Mouse (Mus musculus): ENCODE results near the gene Socs1. TPM values are rescaled to one million over a fixed set of nuclear protein-coding genes. Genes with fewer than 3 reads are reported as not detected.
"Not testable (repeated sequence)": the region's sequence is repeated elsewhere in the genome, so short reads cannot be mapped to it uniquely, and the experiment has no call there.

The Socs1 gene
- polyA plus RNA-seq, 1 experiment from 2014 or later, result 5.1 TPM

- Histone ChIP-seq H3K9ac (no peak overlapping the region), H3K36me3 (no peaks in the 10 kb centered on the region), H3K4me2 (no peak overlapping the region), H3K4me1 (replicated peaks) (peaks cover 16% of the 10 kb centered on the region), H3K27me3 (no peaks in the 10 kb centered on the region), H3K4me3 (no peak overlapping the region), H3K9me3 (replicated peaks) (no peaks in the 10 kb centered on the region), H3K27ac (no peak overlapping the region)
- no peak for ATAC-seq (replicated peaks; ENCODE audit: insufficient number of reproducible peaks, insufficient read depth, low FRiP score, low read depth)
- WGBS, result 75% methylated on average over 4 of the region's 4 CpGs
These were observed 28.4 kb upstream of the Socs1 start for GRCm38 (mm10) chr16:10813726-10814125.

- H3K4me3 ChIP-seq, result no peak within 1 kb of the TSS
- no peaks in the 10 kb centered on the region for H3K36me3 ChIP-seq
- H3K9me3 ChIP-seq (replicated peaks), result no peaks in the 10 kb centered on the region
- 58% methylated on average over 2 of the region's 2 CpGs for WGBS
- no peaks in the 10 kb centered on the region for H3K27me3 ChIP-seq
- H3K4me1 ChIP-seq (replicated peaks), result peaks cover 14% of the 10 kb centered on the region
- H3K9ac ChIP-seq, result no peak within 1 kb of the TSS
- no peak within 1 kb of the TSS for H3K4me2 ChIP-seq
- no peak for ATAC-seq (replicated peaks; ENCODE audit: insufficient number of reproducible peaks, insufficient read depth, low FRiP score, low read depth)
- H3K27ac ChIP-seq, result no peak within 1 kb of the TSS
These were observed 27.6 kb upstream of the Socs1 start, which contains the start of gene Gm11172 for GRCm38 (mm10) chr16:10812865-10813371. Gene Gm11172 (plus strand): TSS chr16:10812915.

- H3K27ac ChIP-seq, result no peak overlapping the region
- H3K36me3 ChIP-seq, result no peaks in the 10 kb centered on the region
- H3K9me3 ChIP-seq (replicated peaks), result no peaks in the 10 kb centered on the region
- peaks cover 13% of the 10 kb centered on the region for H3K4me1 ChIP-seq (replicated peaks)
- no peak overlapping the region for H3K4me2 ChIP-seq
- no peaks in the 10 kb centered on the region for H3K27me3 ChIP-seq
- H3K4me3 ChIP-seq, result no peak overlapping the region
- ATAC-seq (replicated peaks; ENCODE audit: insufficient number of reproducible peaks, insufficient read depth, low FRiP score, low read depth), result no peak
- H3K9ac ChIP-seq, result no peak overlapping the region
- 90% methylated on average over 1 of the region's 1 CpGs for WGBS
These were observed 25.0 kb upstream of the Socs1 start for GRCm38 (mm10) chr16:10810376-10810775.

- Histone ChIP-seq H3K9ac (no peak within 1 kb of the TSS), H3K4me1 (replicated peaks) (no peaks in the 10 kb centered on the region; the same call in 1 of the 2 replicates), H3K36me3 (no peaks in the 10 kb centered on the region), H3K4me3 (no peak within 1 kb of the TSS), H3K27me3 (no peaks in the 10 kb centered on the region), H3K27ac (no peak within 1 kb of the TSS), H3K4me2 (no peak within 1 kb of the TSS), H3K9me3 (replicated peaks) (no peaks in the 10 kb centered on the region)
- 71% methylated on average over 10 of the region's 10 CpGs for WGBS
- ATAC-seq (replicated peaks; ENCODE audit: insufficient number of reproducible peaks, insufficient read depth, low FRiP score, low read depth), result no peak
These were observed 20.6 kb upstream of the Socs1 start, which contains the start of gene Prm1 for GRCm38 (mm10) chr16:10805789-10806527. Gene Prm1 (minus strand): TSS chr16:10805839.

GRCm38 (mm10) chr16:10802420-10802819 lies 17.1 kb upstream of the Socs1 start:
- 74% methylated on average over 3 of the region's 3 CpGs for WGBS
- H3K4me3 ChIP-seq; H3K4me1 ChIP-seq (replicated peaks); ATAC-seq (replicated peaks; ENCODE audit: insufficient number of reproducible peaks, insufficient read depth, low FRiP score, low read depth); H3K27me3 ChIP-seq; H3K36me3 ChIP-seq; H3K9ac ChIP-seq; H3K27ac ChIP-seq; H3K9me3 ChIP-seq (replicated peaks); H3K4me2 ChIP-seq: not testable (repeated sequence)

- Histone ChIP-seq H3K4me3 (no peak within 1 kb of the TSS), H3K36me3 (no peaks in the 10 kb centered on the region), H3K4me2 (no peak within 1 kb of the TSS), H3K4me1 (replicated peaks) (no peaks in the 10 kb centered on the region), H3K27me3 (peaks cover 30% of the 10 kb centered on the region), H3K9ac (no peak within 1 kb of the TSS), H3K9me3 (replicated peaks) (no peaks in the 10 kb centered on the region), H3K27ac (no peak within 1 kb of the TSS)
- no peak for ATAC-seq (replicated peaks; ENCODE audit: insufficient number of reproducible peaks, insufficient read depth, low FRiP score, low read depth)
- WGBS, result 76% methylated on average over 6 of the region's 6 CpGs
These were observed 10.7 kb upstream of the Socs1 start, which contains the start of gene Prm2 for GRCm38 (mm10) chr16:10796034-10796433. Gene Prm2 (minus strand): TSS chr16:10796134.

GRCm38 (mm10) chr16:10790702-10791101 lies 5.4 kb upstream of the Socs1 start, which contains the start of gene Prm3:
Gene Prm3 (minus strand): TSS chr16:10790914.
- H3K9me3 ChIP-seq (replicated peaks), result no peaks in the 10 kb centered on the region
- no peaks in the 10 kb centered on the region for H3K36me3 ChIP-seq
- H3K27me3 ChIP-seq, result peaks cover 13% of the 10 kb centered on the region
- no peak for ATAC-seq (replicated peaks; ENCODE audit: insufficient number of reproducible peaks, insufficient read depth, low FRiP score, low read depth)
- no peak within 1 kb of the TSS for H3K4me2 ChIP-seq
- no peak within 1 kb of the TSS for H3K9ac ChIP-seq
- no peak within 1 kb of the TSS for H3K4me3 ChIP-seq
- no peak within 1 kb of the TSS for H3K27ac ChIP-seq
- peaks cover 26% of the 10 kb centered on the region for H3K4me1 ChIP-seq (replicated peaks)
- 65% methylated on average over 9 of the region's 9 CpGs for WGBS

- Histone ChIP-seq H3K9ac (no peak overlapping the region), H3K27me3 (no peaks in the 10 kb centered on the region; the same call in 1 of the 2 replicates), H3K4me3 (no peak overlapping the region), H3K9me3 (replicated peaks) (no peaks in the 10 kb centered on the region), H3K36me3 (no peaks in the 10 kb centered on the region), H3K4me2 (no peak overlapping the region), H3K4me1 (replicated peaks) (peaks cover 35% of the 10 kb centered on the region), H3K27ac (no peak overlapping the region)
- 65% methylated on average over 4 of the region's 4 CpGs for WGBS
- ATAC-seq (replicated peaks; ENCODE audit: insufficient number of reproducible peaks, insufficient read depth, low FRiP score, low read depth), result no peak
These were observed 3.5 kb upstream of the Socs1 start for GRCm38 (mm10) chr16:10788866-10789265.

- Histone ChIP-seq H3K9me3 (replicated peaks) (no peaks in the 10 kb centered on the region), H3K27me3 (no peaks in the 10 kb centered on the region; the same call in 1 of the 2 replicates), H3K4me3 (no peak within 1 kb of the TSS), H3K4me2 (no peak within 1 kb of the TSS), H3K4me1 (replicated peaks) (peaks cover 40% of the 10 kb centered on the region), H3K36me3 (no peaks in the 10 kb centered on the region), H3K9ac (no peak within 1 kb of the TSS), H3K27ac (no peak within 1 kb of the TSS; the same call in 1 of the 2 replicates)
- ATAC-seq (replicated peaks; ENCODE audit: insufficient number of reproducible peaks, insufficient read depth, low FRiP score, low read depth), result no peak
- WGBS, result 56% methylated on average over 16 of the region's 16 CpGs
These were observed 2.9 kb upstream of the Socs1 start, which contains the start of gene Tnp2 for GRCm38 (mm10) chr16:10788271-10788670. Gene Tnp2 (minus strand): TSS chr16:10788660.

GRCm38 (mm10) chr16:10787548-10788058 lies 2.3 kb upstream of the Socs1 start:
- H3K4me3 ChIP-seq, result no peak overlapping the region
- WGBS, result 66% methylated on average over 7 of the region's 7 CpGs
- no peak for ATAC-seq (replicated peaks; ENCODE audit: insufficient number of reproducible peaks, insufficient read depth, low FRiP score, low read depth)
- H3K9me3 ChIP-seq (replicated peaks), result no peaks in the 10 kb centered on the region
- no peaks in the 10 kb centered on the region for H3K36me3 ChIP-seq
- H3K27me3 ChIP-seq, result no peaks in the 10 kb centered on the region; the same call in 1 of the 2 replicates
- peaks cover 46% of the 10 kb centered on the region for H3K4me1 ChIP-seq (replicated peaks)
- no peak overlapping the region for H3K9ac ChIP-seq
- peak overlapping the region; percentile 99 for H3K27ac ChIP-seq
- peak overlapping the region; percentile 17; the same call in 1 of the 2 replicates for H3K4me2 ChIP-seq

GRCm38 (mm10) chr16:10786782-10787547 lies 1.6 kb upstream of the Socs1 start:
- Histone ChIP-seq H3K4me1 (replicated peaks) (peaks cover 52% of the 10 kb centered on the region), H3K9ac (no peak overlapping the region), H3K9me3 (replicated peaks) (no peaks in the 10 kb centered on the region), H3K36me3 (no peaks in the 10 kb centered on the region), H3K27ac (peak overlapping the region; percentile 99), H3K4me2 (peak overlapping the region; percentile 97), H3K4me3 (no peak overlapping the region; the same call in 1 of the 2 replicates), H3K27me3 (no peaks in the 10 kb centered on the region; the same call in 1 of the 2 replicates)
- ATAC-seq (replicated peaks; ENCODE audit: insufficient number of reproducible peaks, insufficient read depth, low FRiP score, low read depth), result no peak
- 40% methylated on average over 4 of the region's 4 CpGs for WGBS
